Comparison of ENCODE assay signal across 27 mouse cellular contexts in the genomic region with DNA sequence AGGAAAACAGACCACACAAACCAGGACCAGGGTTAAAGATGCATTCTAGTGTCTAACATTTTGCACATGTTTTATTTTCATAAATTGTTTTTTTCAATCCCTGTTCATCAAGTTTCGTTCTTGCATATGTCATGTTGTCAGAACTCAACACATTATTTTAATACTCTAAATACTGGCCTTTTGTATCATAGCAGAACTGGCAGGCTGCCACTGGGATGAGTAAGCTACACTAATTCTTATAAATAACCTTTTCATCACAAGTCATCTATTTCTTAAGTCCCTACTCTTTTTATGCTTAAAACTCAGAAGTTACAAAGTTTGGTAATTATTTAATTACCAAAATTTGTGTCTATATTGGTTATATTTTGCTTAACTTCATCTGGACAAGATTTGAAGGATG.
DNase-seq lines count a peak whose midpoint lies in the region; ATAC-seq and TF ChIP-seq lines count a peak whose summit lies in the region.
"Had no signal": no experiment of that assay in that cellular context is flagged by ENCODE, and none has a peak within 500 bp of the region (broad histone marks: within the 10 kb centered on the region; RNA-seq: fewer than 3 reads in every experiment).

No protein-coding gene starts in this region.

- H3K9me3 ChIP-seq in midbrain, embryonic 14.5 days (ENCODE audit: control insufficient read depth, low read length): no peaks in the 10 kb centered on the region
- H3K9me3 ChIP-seq: heart, embryonic 12.5 days; limb, embryonic 13.5 days; lung, embryonic 15.5 days; midbrain, embryonic 10.5 days; neural tube, embryonic 13.5 days; stomach, embryonic 15.5 days had no signal

- no peak overlapping the region for H3K4me2 ChIP-seq in midbrain, embryonic 14.5 days (ENCODE audit: low read length)
- H3K4me2 ChIP-seq: heart, embryonic 12.5 days; hindbrain, embryonic 14.5 days; limb, embryonic 13.5 days; liver, embryonic 11.5 days; lung, embryonic 15.5 days; neural tube, embryonic 13.5 days; stomach, embryonic 15.5 days had no signal

- peak; percentile 16 for DNase-seq in gastrocnemius, adult 18-20 months (ENCODE audit: low spot score)
- no peak for DNase-seq in gastrocnemius, postnatal 25 days
- DNase-seq in NIH3T3 (ENCODE audit: low read depth): peak; percentile 79
- DNase-seq in adrenal gland, postnatal 14 days: peak; percentile 48
- peak; percentile 28 for DNase-seq in gastrocnemius, postnatal 10 days
- no peak for DNase-seq in cerebellum, adult 9-11 months
- no peak for DNase-seq in left cerebral cortex, adult 2 months (ENCODE audit: extremely low spot score in 1 of 2, low spot score in 2 of 2)
- DNase-seq in midbrain, embryonic 14.5 days: no peak
- DNase-seq: cerebellum, adult 18-20 months; cerebellum, postnatal 14 days; heart, adult 2 months; kidney, adult 2 months; kidney, postnatal 36 days; right cerebral cortex, postnatal 14 days; thymus, adult 18-20 months; thymus, postnatal 25 days had no signal

- no peak for ATAC-seq in midbrain, embryonic 14.5 days (ENCODE audit: low FRiP score, low TSS enrichment)
- ATAC-seq: forebrain, embryonic 14.5 days; midbrain, embryonic 16.5 days had no signal

- no peak overlapping the region for H3K27ac ChIP-seq in left cerebral cortex, adult 2 months
- no peak overlapping the region for H3K27ac ChIP-seq in midbrain, embryonic 14.5 days (replicated peaks; ENCODE audit: low read depth, low read length)
- H3K27ac ChIP-seq: heart, adult 2 months; hindbrain, embryonic 14.5 days; layer of hippocampus, adult 2 months; limb, embryonic 13.5 days; lung, embryonic 15.5 days; midbrain, embryonic 10.5 days; neural tube, embryonic 13.5 days; stomach, embryonic 15.5 days had no signal

- H3K4me3 ChIP-seq in left cerebral cortex, adult 2 months: no peak overlapping the region
- H3K4me3 ChIP-seq in midbrain, embryonic 14.5 days (replicated peaks; ENCODE audit: low read depth, low read length): no peak overlapping the region
- H3K4me3 ChIP-seq: heart, adult 2 months; heart, embryonic 12.5 days; layer of hippocampus, adult 2 months; limb, embryonic 13.5 days; lung, embryonic 15.5 days; midbrain, embryonic 10.5 days; neural tube, embryonic 13.5 days; stomach, embryonic 15.5 days had no signal

- no peaks in the 10 kb centered on the region for H3K27me3 ChIP-seq in midbrain, embryonic 14.5 days (ENCODE audit: control insufficient read depth, insufficient read depth, low read length)
- H3K27me3 ChIP-seq: heart, embryonic 12.5 days; limb, embryonic 13.5 days; lung, embryonic 15.5 days; neural tube, embryonic 13.5 days; stomach, embryonic 15.5 days had no signal

- H3K36me3 ChIP-seq in midbrain, embryonic 14.5 days (ENCODE audit: control insufficient read depth, insufficient read depth, low read length): no peaks in the 10 kb centered on the region
- H3K36me3 ChIP-seq: heart, embryonic 12.5 days; limb, embryonic 13.5 days; lung, embryonic 15.5 days; midbrain, embryonic 10.5 days; neural tube, embryonic 13.5 days; stomach, embryonic 15.5 days had no signal

- intact Hi-C loops in left cerebral cortex, adult 2 months (cut with DNase I): no loop called here

- H3K9ac ChIP-seq in midbrain, embryonic 14.5 days (replicated peaks; ENCODE audit: low read length): no peak overlapping the region
- H3K9ac ChIP-seq: heart, embryonic 12.5 days; hindbrain, embryonic 14.5 days; limb, embryonic 13.5 days; lung, embryonic 15.5 days; neural tube, embryonic 13.5 days; stomach, embryonic 15.5 days had no signal

- H3K4me1 ChIP-seq in midbrain, embryonic 14.5 days (ENCODE audit: control insufficient read depth, insufficient read depth, low read length): no peaks in the 10 kb centered on the region
- H3K4me1 ChIP-seq: heart, embryonic 12.5 days; limb, embryonic 13.5 days; lung, embryonic 15.5 days; midbrain, embryonic 10.5 days; neural tube, embryonic 13.5 days; stomach, embryonic 15.5 days had no signal

- 92% methylated on average over 1 of the region's 1 CpGs for WGBS in midbrain, embryonic 14.5 days

- TF ChIP-seq CTCF in left cerebral cortex, adult 2 months (IDR thresholded peaks at IDR 0.05): no peak

Comparison
In these comparisons a context has a peak if more than half of its experiments do, and no peak if none do; other contexts are left out.
1. DNase-seq: peak in gastrocnemius, adult 18-20 months (single experiment), NIH3T3 (single experiment), adrenal gland, postnatal 14 days (single experiment) and gastrocnemius, postnatal 10 days (single experiment); none in gastrocnemius, postnatal 25 days (single experiment), cerebellum, adult 9-11 months (single experiment), left cerebral cortex, adult 2 months (0 of 2) and midbrain, embryonic 14.5 days (single experiment).